Mouse (Mus musculus): ENCODE measurements at regions not wholly inside any gene's neighbourhood (a gene's known extent, or its start where the extent isn't known, plus 50 kb on each side); places are given as distances from the start of the nearest gene placed in this dataset.

- intact Hi-C loops (cut with DNase I), result no loop called here
These were observed 101.8 kb downstream of the Vgll3 start for GRCm38 (mm10) chr16:65916831-65917230.

GRCm38 (mm10) chr16:65925986-65926385 is 110.9 kb downstream of the Vgll3 start:
- intact Hi-C loops (cut with DNase I), result no loop called here

- intact Hi-C loops (cut with DNase I), result no loop called here
These were observed 148.8 kb downstream of the Vgll3 start for GRCm38 (mm10) chr16:65963829-65964228.

GRCm38 (mm10) chr16:65964260-65964659 is 149.2 kb downstream of the Vgll3 start:
- intact Hi-C loops (cut with DNase I), result no loop called here

GRCm38 (mm10) chr16:65977075-65977474 is 162.0 kb downstream of the Vgll3 start:
- intact Hi-C loops (cut with DNase I), result no loop called here

- intact Hi-C loops (cut with DNase I), result no loop called here
These were observed 172.1 kb downstream of the Vgll3 start for GRCm38 (mm10) chr16:65987186-65987585.

- intact Hi-C loops (cut with DNase I), result no loop called here
These were observed 184.3 kb downstream of the Vgll3 start for GRCm38 (mm10) chr16:65999343-65999742.

GRCm38 (mm10) chr16:66000728-66001273 is 185.7 kb downstream of the Vgll3 start:
- intact Hi-C loops (cut with DNase I), result no loop called here

- intact Hi-C loops (cut with DNase I), result no loop called here
These were observed 189.6 kb downstream of the Vgll3 start for GRCm38 (mm10) chr16:66004689-66005088.

GRCm38 (mm10) chr16:66005954-66006580 is 191.0 kb downstream of the Vgll3 start:
- intact Hi-C loops (cut with DNase I), result loop anchor here (2.0 kb wide), 1 partner anchor 289 kb away; no protein-coding TSS in a partner anchor

- intact Hi-C loops (cut with DNase I), result loop anchor here (5.0 to 10.0 kb wide), 2 partner anchors 219 to 386 kb away; no protein-coding TSS in a partner anchor
These were observed 198.6 kb downstream of the Vgll3 start for GRCm38 (mm10) chr16:66013608-66014007.

GRCm38 (mm10) chr16:66014861-66015602 is 200.0 kb downstream of the Vgll3 start:
- intact Hi-C loops (cut with DNase I), result loop anchor here (5.0 to 10.0 kb wide), 2 partner anchors 220 to 388 kb away; no protein-coding TSS in a partner anchor

GRCm38 (mm10) chr16:66017040-66017439 is 202.0 kb downstream of the Vgll3 start:
- intact Hi-C loops (cut with DNase I), result loop anchor here (10.0 kb wide), 1 partner anchor 222 kb away; no protein-coding TSS in a partner anchor

GRCm38 (mm10) chr16:66023397-66023796 is 208.3 kb downstream of the Vgll3 start:
- intact Hi-C loops (cut with DNase I), result no loop called here

All from adrenal gland (tissue).